Mouse (Mus musculus) heart, adult 9 months (tissue): ENCODE measurements around the gene Gm3250.
"Not testable (repeated sequence)": the region's sequence is repeated elsewhere in the genome, so short reads cannot be mapped to it uniquely, and the experiment has no call there.

Source experiments
- DNase-seq, 2 experiments: peaks; one replicate each; pipeline ENCODE4 v3.0.0; 2022; ENCODE audit warnings: low spot score in 2 of 2

The Gm3250 gene

GRCm38 (mm10) chr10:77782442-77782841 is at the start of gene Gm3250:
TSS of gene Gm3250 (minus strand) at chr10:77782542.
- DNase-seq = not testable (repeated sequence)

GRCm38 (mm10) chr10:77826951-77827350 is 44.6 kb upstream of the Gm3250 start, which contains the start of gene Krtap10-4:
TSS of gene Krtap10-4 (minus strand) at chr10:77827095.
- DNase-seq = no peak

- no peak for DNase-seq
Measured at GRCm38 (mm10) chr10:77819203-77819602, 36.9 kb upstream of the Gm3250 start.

GRCm38 (mm10) chr10:77818523-77818922 is 36.2 kb upstream of the Gm3250 start:
- no peak for DNase-seq

- no peak for DNase-seq
Measured at GRCm38 (mm10) chr10:77815514-77815913, 33.2 kb upstream of the Gm3250 start.

GRCm38 (mm10) chr10:77814382-77814781 is 32.0 kb upstream of the Gm3250 start, which contains the start of gene Gm2696:
TSS of gene Gm2696 (plus strand) at chr10:77814682.
- DNase-seq = no peak

- no peak for DNase-seq
Measured at GRCm38 (mm10) chr10:77811743-77812142, 29.4 kb upstream of the Gm3250 start, which contains the start of gene Gm9507. TSS of gene Gm9507 (minus strand) at chr10:77811843.

GRCm38 (mm10) chr10:77804095-77804494 is 21.8 kb upstream of the Gm3250 start:
- no peak for DNase-seq

GRCm38 (mm10) chr10:77798921-77799508 is 16.7 kb upstream of the Gm3250 start, which contains the start of gene Gm19668:
TSS of gene Gm19668 (minus strand) at chr10:77799133.
- DNase-seq = no peak

GRCm38 (mm10) chr10:77798164-77798920 is 16.0 kb upstream of the Gm3250 start:
- not testable (repeated sequence) for DNase-seq

GRCm38 (mm10) chr10:77797677-77798076 is 15.3 kb upstream of the Gm3250 start:
- no peak for DNase-seq

- DNase-seq = no peak
Measured at GRCm38 (mm10) chr10:77794976-77795375, 12.6 kb upstream of the Gm3250 start, which contains the start of gene Gm9639. TSS of gene Gm9639 (minus strand) at chr10:77795076.

- no peak for DNase-seq
Measured at GRCm38 (mm10) chr10:77788621-77789020, 6.3 kb upstream of the Gm3250 start.

GRCm38 (mm10) chr10:77787876-77788275 is 5.5 kb upstream of the Gm3250 start, which contains the start of gene Gm7137:
TSS of gene Gm7137 (minus strand) at chr10:77788200.
- peak; percentile 16 to 36 for DNase-seq

GRCm38 (mm10) chr10:77783396-77783795 is 1.1 kb upstream of the Gm3250 start:
- not testable (repeated sequence) for DNase-seq

- not testable (repeated sequence) for DNase-seq
Measured at GRCm38 (mm10) chr10:77776844-77777243, 5.5 kb downstream of the Gm3250 start, which contains the start of gene Gm7138. TSS of gene Gm7138 (minus strand) at chr10:77776944.

GRCm38 (mm10) chr10:77772142-77772541 is 10.2 kb downstream of the Gm3250 start:
- not testable (repeated sequence) for DNase-seq

GRCm38 (mm10) chr10:77771225-77771624 is 11.1 kb downstream of the Gm3250 start, which contains the start of gene Gm3238:
TSS of gene Gm3238 (minus strand) at chr10:77771325.
- DNase-seq = not testable (repeated sequence)

GRCm38 (mm10) chr10:77769727-77770126 is 12.6 kb downstream of the Gm3250 start:
- no peak for DNase-seq

GRCm38 (mm10) chr10:77759582-77759981 is 22.8 kb downstream of the Gm3250 start, which contains the start of gene Gm3233:
TSS of gene Gm3233 (minus strand) at chr10:77759682.
- DNase-seq = not testable (repeated sequence)

- no peak for DNase-seq
Measured at GRCm38 (mm10) chr10:77753448-77753847, 28.9 kb downstream of the Gm3250 start.

GRCm38 (mm10) chr10:77752312-77752711 is 30.0 kb downstream of the Gm3250 start:
- DNase-seq = not testable (repeated sequence)
